8 mouse cellular contexts compared by ENCODE assay signal in genomic region chr15:99865942-99866341, GRCm38 (mm10). TPM values are rescaled to one million over a fixed set of nuclear protein-coding genes. Genes with fewer than 3 reads are reported as not detected.
DNase-seq lines count a peak whose midpoint lies in the region; ATAC-seq lines count a peak whose summit lies in the region.

No protein-coding gene starts in this region.

- no peaks in the 10 kb centered on the region for H3K9me3 ChIP-seq in intestine, embryonic 16.5 days (ENCODE audit: control insufficient read depth, low read length)
- H3K9me3 ChIP-seq in lung, embryonic 16.5 days (ENCODE audit: control insufficient read depth, low read length), result no peaks in the 10 kb centered on the region

- H3K9ac ChIP-seq in intestine, embryonic 16.5 days (ENCODE audit: low read depth, low read length), result peak overlapping the region; percentile 51
- no peak overlapping the region for H3K9ac ChIP-seq in lung, embryonic 16.5 days (ENCODE audit: low read length)

- 34% methylated on average over 5 of the region's 5 CpGs for WGBS in intestine, embryonic 16.5 days
- 31% methylated on average over 5 of the region's 5 CpGs for WGBS in lung, embryonic 16.5 days

- H3K27me3 ChIP-seq in intestine, embryonic 16.5 days (replicated peaks; ENCODE audit: control insufficient read depth, insufficient read depth, low read length), result no peaks in the 10 kb centered on the region
- H3K27me3 ChIP-seq in lung, embryonic 16.5 days (ENCODE audit: control insufficient read depth, insufficient read depth, low read depth, low read length), result no peaks in the 10 kb centered on the region

- peak; percentile 15 for DNase-seq in layer of hippocampus, adult 11-12 months (ENCODE audit: low spot score)
- DNase-seq in layer of hippocampus, adult 9-10 months (ENCODE audit: low spot score), result no peak
- DNase-seq in adrenal gland, postnatal 25 days, result peak; percentile 64
- no peak for DNase-seq in T-cell, adult 2 months (ENCODE audit: low spot score)

- H3K36me3 ChIP-seq in intestine, embryonic 16.5 days (ENCODE audit: control insufficient read depth, insufficient read depth, low read length), result peaks cover 3% of the 10 kb centered on the region; the same call in 1 of the 2 replicates
- H3K36me3 ChIP-seq in lung, embryonic 16.5 days (ENCODE audit: control insufficient read depth, insufficient read depth, low read length), result peaks cover 2% of the 10 kb centered on the region; the same call in 1 of the 2 replicates

- peak; percentile 73 for ATAC-seq in intestine, embryonic 16.5 days
- ATAC-seq in lung, embryonic 16.5 days (ENCODE audit: low read depth), result peak; percentile 60
- ATAC-seq in megakaryocyte, adult 5-6 weeks (ENCODE audit: poor library complexity, severe bottlenecking), result no peak
- ATAC-seq in monocyte, adult 5-6 weeks (replicated peaks; ENCODE audit: insufficient number of reproducible peaks, low FRiP score, low TSS enrichment, poor library complexity, severe bottlenecking), result no peak

- H3K4me1 ChIP-seq in intestine, embryonic 16.5 days (ENCODE audit: control insufficient read depth, insufficient read depth, low read length), result peaks cover 22% of the 10 kb centered on the region
- peaks cover 16% of the 10 kb centered on the region for H3K4me1 ChIP-seq in lung, embryonic 16.5 days (replicated peaks; ENCODE audit: control insufficient read depth, insufficient read depth, low read length)

- H3K4me3 ChIP-seq in intestine, embryonic 16.5 days (ENCODE audit: low read length), result no peak overlapping the region
- no peak overlapping the region for H3K4me3 ChIP-seq in lung, embryonic 16.5 days (ENCODE audit: low read length)

- H3K27ac ChIP-seq in intestine, embryonic 16.5 days (ENCODE audit: low read length), result peak overlapping the region; percentile 93
- H3K27ac ChIP-seq in lung, embryonic 16.5 days (ENCODE audit: low read length), result peak overlapping the region; percentile 61

- H3K4me2 ChIP-seq in intestine, embryonic 16.5 days (ENCODE audit: low read depth, low read length), result peak overlapping the region; percentile 22; the same call in 1 of the 2 replicates
- H3K4me2 ChIP-seq in lung, embryonic 16.5 days (ENCODE audit: low read depth, low read length), result peak overlapping the region; percentile 9; the same call in 1 of the 2 replicates

RNA-seq across cellular contexts. Expression of gene Lima1, which starts 9.3 kb away (rescaled TPM):
- total RNA-seq in adrenal gland, postnatal 25 days (2021), result 40.3 and 42.4 TPM in 2 replicates
- polyA plus RNA-seq in intestine, embryonic 16.5 days (2015; fragmentation: Nextera tagmentation; extraction: Ambion mirVana), result 105 and 112 TPM in 2 replicates
- 44.9 and 47.0 TPM in 2 replicates for polyA plus RNA-seq in lung, embryonic 16.5 days (2015; fragmentation: Nextera tagmentation; extraction: Ambion mirVana)
- 17.7 and 22.6 TPM in 2 replicates for total RNA-seq in megakaryocyte, adult 5-6 weeks (2015)
- 27.1 and 37.8 TPM in 2 replicates for total RNA-seq in megakaryocyte, adult 5-6 weeks (2017)
- 21.8 to 31.4 TPM (median 27.4 TPM) in 3 replicates for total RNA-seq in monocyte, adult 5-6 weeks (2017)

Comparison
In these comparisons a context has a peak if more than half of its experiments do, and no peak if none do; other contexts are left out.
1. DNase-seq: peak in layer of hippocampus, adult 11-12 months (single experiment) and adrenal gland, postnatal 25 days (single experiment); none in layer of hippocampus, adult 9-10 months (single experiment) and T-cell, adult 2 months (single experiment).
2. ATAC-seq: peak in intestine, embryonic 16.5 days (single experiment) and lung, embryonic 16.5 days (single experiment); none in megakaryocyte, adult 5-6 weeks (single experiment) and monocyte, adult 5-6 weeks (single experiment).